ENCODE assay signal across 7 mouse cellular contexts in genomic region chr15:79029519-79030241, GRCm38 (mm10). TPM values are rescaled to one million over a fixed set of nuclear protein-coding genes. Genes with fewer than 3 reads are reported as not detected.
DNase-seq lines count a peak whose midpoint lies in the region; ATAC-seq lines count a peak whose summit lies in the region.

No protein-coding gene starts in this region.

- H3K4me1 ChIP-seq in megakaryocyte, embryonic 14.5 days, result peaks cover 43% of the 10 kb centered on the region
- H3K4me1 ChIP-seq in embryonic facial prominence, embryonic 13.5 days, result peaks cover 51% of the 10 kb centered on the region
- peaks cover 32% of the 10 kb centered on the region for H3K4me1 ChIP-seq in intestine, embryonic 16.5 days (ENCODE audit: control insufficient read depth, insufficient read depth, low read length)
- H3K4me1 ChIP-seq in neural tube, embryonic 12.5 days, result peaks cover 45% of the 10 kb centered on the region

- peak overlapping the region; percentile 99 for H3K27ac ChIP-seq in embryonic facial prominence, embryonic 13.5 days
- H3K27ac ChIP-seq in intestine, embryonic 16.5 days (ENCODE audit: low read length), result peak overlapping the region; percentile 87
- H3K27ac ChIP-seq in neural tube, embryonic 12.5 days, result no peak overlapping the region

- peak overlapping the region; percentile 97 for H3K4me2 ChIP-seq in embryonic facial prominence, embryonic 13.5 days
- peak overlapping the region; percentile 96 for H3K4me2 ChIP-seq in intestine, embryonic 16.5 days (ENCODE audit: low read depth, low read length)
- peak overlapping the region; percentile 99 for H3K4me2 ChIP-seq in neural tube, embryonic 12.5 days (replicated peaks)

- ATAC-seq in megakaryocyte, adult 5-6 weeks (ENCODE audit: poor library complexity, severe bottlenecking), result no peak
- no peak for ATAC-seq in embryonic facial prominence, embryonic 13.5 days (ENCODE audit: insufficient number of reproducible peaks, insufficient read depth, low FRiP score, low TSS enrichment, low read depth)
- no peak for ATAC-seq in intestine, embryonic 16.5 days
- no peak for ATAC-seq in neural tube, embryonic 12.5 days (ENCODE audit: low FRiP score, low read depth)

- no peaks in the 10 kb centered on the region for H3K9me3 ChIP-seq in megakaryocyte, embryonic 14.5 days
- H3K9me3 ChIP-seq in embryonic facial prominence, embryonic 13.5 days, result no peaks in the 10 kb centered on the region
- no peaks in the 10 kb centered on the region for H3K9me3 ChIP-seq in intestine, embryonic 16.5 days (ENCODE audit: control insufficient read depth, low read length)
- no peaks in the 10 kb centered on the region for H3K9me3 ChIP-seq in neural tube, embryonic 12.5 days

- no peak for DNase-seq in frontal cortex, adult 2 months (ENCODE audit: extremely low spot score in 1 of 2, low spot score in 1 of 2)
- no peak for DNase-seq in layer of hippocampus, postnatal 10 days (ENCODE audit: low spot score in 2 of 2)

- peaks cover 54% of the 10 kb centered on the region for H3K27me3 ChIP-seq in megakaryocyte, embryonic 14.5 days (replicated peaks)
- H3K27me3 ChIP-seq in embryonic facial prominence, embryonic 13.5 days, result 0 out of 2 replicates have a peak, but pooled peaks cover 2% of the 10 kb centered on the region
- no peaks in the 10 kb centered on the region for H3K27me3 ChIP-seq in intestine, embryonic 16.5 days (replicated peaks; ENCODE audit: control insufficient read depth, insufficient read depth, low read length)
- no peaks in the 10 kb centered on the region for H3K27me3 ChIP-seq in neural tube, embryonic 12.5 days (replicated peaks)

- H3K9ac ChIP-seq in embryonic facial prominence, embryonic 13.5 days, result peak overlapping the region; percentile 100
- H3K9ac ChIP-seq in intestine, embryonic 16.5 days (ENCODE audit: low read depth, low read length), result peak overlapping the region; percentile 100
- peak overlapping the region; percentile 100 for H3K9ac ChIP-seq in neural tube, embryonic 12.5 days

- WGBS in embryonic facial prominence, embryonic 13.5 days, result 8% methylated on average over 11 of the region's 11 CpGs
- WGBS in intestine, embryonic 16.5 days, result 4% methylated on average over 11 of the region's 11 CpGs
- 9% methylated on average over 11 of the region's 11 CpGs for WGBS in neural tube, embryonic 12.5 days

- peak overlapping the region; percentile 96 for H3K4me3 ChIP-seq in megakaryocyte, embryonic 14.5 days (replicated peaks)
- H3K4me3 ChIP-seq in embryonic facial prominence, embryonic 13.5 days, result peak overlapping the region; percentile 77
- peak overlapping the region; percentile 69 for H3K4me3 ChIP-seq in intestine, embryonic 16.5 days (ENCODE audit: low read length)
- peak overlapping the region; percentile 80 for H3K4me3 ChIP-seq in neural tube, embryonic 12.5 days

- H3K36me3 ChIP-seq in megakaryocyte, embryonic 14.5 days (replicated peaks; ENCODE audit: low read length), result no peaks in the 10 kb centered on the region
- peaks cover 12% of the 10 kb centered on the region; the same call in 1 of the 2 replicates for H3K36me3 ChIP-seq in embryonic facial prominence, embryonic 13.5 days
- H3K36me3 ChIP-seq in intestine, embryonic 16.5 days (ENCODE audit: control insufficient read depth, insufficient read depth, low read length), result no peaks in the 10 kb centered on the region
- peaks cover 2% of the 10 kb centered on the region; the same call in 1 of the 2 replicates for H3K36me3 ChIP-seq in neural tube, embryonic 12.5 days

RNA-seq across cellular contexts. Expression of gene H1f0, which starts 1.4 kb away (rescaled TPM):
- polyA plus RNA-seq in megakaryocyte, embryonic 14.5 days (2012; ENCODE audit: insufficient read depth, low replicate concordance), result 211 and 406 TPM in 2 replicates
- 47.9 and 51.3 TPM in 2 replicates for total RNA-seq in megakaryocyte, adult 5-6 weeks (2015)
- total RNA-seq in megakaryocyte, adult 5-6 weeks (2017), result 87.2 and 90.0 TPM in 2 replicates
- 533 and 546 TPM in 2 replicates for polyA plus RNA-seq in embryonic facial prominence, embryonic 13.5 days (2015; fragmentation: Nextera tagmentation; extraction: Ambion mirVana)
- polyA plus RNA-seq in intestine, embryonic 16.5 days (2015; fragmentation: Nextera tagmentation; extraction: Ambion mirVana), result 438 and 456 TPM in 2 replicates
- 487 and 528 TPM in 2 replicates for polyA plus RNA-seq in neural tube, embryonic 12.5 days (2016; fragmentation: Nextera tagmentation; extraction: Ambion mirVana)
- 109 and 112 TPM in 2 replicates for polyA plus RNA-seq in frontal cortex, adult 2 months (2012; rRNA removed)
- total RNA-seq in layer of hippocampus, postnatal 10 days (2021), result 10 to 100 TPM; 80.6 to 80.7 TPM

RNA-seq across cellular contexts. Expression of gene Galr3, which starts 12.0 kb away (rescaled TPM):
- 10.8 and 18.1 TPM in 2 replicates for polyA plus RNA-seq in megakaryocyte, embryonic 14.5 days (2012; ENCODE audit: insufficient read depth, low replicate concordance)
- total RNA-seq in megakaryocyte, adult 5-6 weeks (2015), result not detected in 2 replicates
- not detected in 2 replicates for total RNA-seq in megakaryocyte, adult 5-6 weeks (2017)
- polyA plus RNA-seq in embryonic facial prominence, embryonic 13.5 days (2015; fragmentation: Nextera tagmentation; extraction: Ambion mirVana), result not detected in 2 replicates
- 1.8 and 2.3 TPM in 2 replicates for polyA plus RNA-seq in intestine, embryonic 16.5 days (2015; fragmentation: Nextera tagmentation; extraction: Ambion mirVana)
- polyA plus RNA-seq in neural tube, embryonic 12.5 days (2016; fragmentation: Nextera tagmentation; extraction: Ambion mirVana), result not detected in 2 replicates
- polyA plus RNA-seq in frontal cortex, adult 2 months (2012; rRNA removed), result 0.19 and 0.38 TPM in 2 replicates
- total RNA-seq in layer of hippocampus, postnatal 10 days (2021), result under 1 TPM; 0.33 to 0.48 TPM

RNA-seq across cellular contexts. Expression of gene Ankrd54, which starts 33.0 kb away (rescaled TPM):
- polyA plus RNA-seq in megakaryocyte, embryonic 14.5 days (2012; ENCODE audit: insufficient read depth, low replicate concordance), result 32.5 and 90.9 TPM in 2 replicates
- total RNA-seq in megakaryocyte, adult 5-6 weeks (2015), result 13.5 and 14.3 TPM in 2 replicates
- total RNA-seq in megakaryocyte, adult 5-6 weeks (2017), result 10.3 and 11.2 TPM in 2 replicates
- polyA plus RNA-seq in embryonic facial prominence, embryonic 13.5 days (2015; fragmentation: Nextera tagmentation; extraction: Ambion mirVana), result 54.1 and 57.7 TPM in 2 replicates
- polyA plus RNA-seq in intestine, embryonic 16.5 days (2015; fragmentation: Nextera tagmentation; extraction: Ambion mirVana), result 56.4 and 57.5 TPM in 2 replicates
- polyA plus RNA-seq in neural tube, embryonic 12.5 days (2016; fragmentation: Nextera tagmentation; extraction: Ambion mirVana), result 62.5 and 64.2 TPM in 2 replicates
- polyA plus RNA-seq in frontal cortex, adult 2 months (2012; rRNA removed), result 31.0 and 32.3 TPM in 2 replicates
- 10 to 100 TPM; 19.5 to 22.2 TPM for total RNA-seq in layer of hippocampus, postnatal 10 days (2021)

RNA-seq across cellular contexts. Expression of gene Eif3l, which starts 45.3 kb away (rescaled TPM):
- 9.1 and 10.8 TPM in 2 replicates for polyA plus RNA-seq in megakaryocyte, embryonic 14.5 days (2012; ENCODE audit: insufficient read depth, low replicate concordance)
- total RNA-seq in megakaryocyte, adult 5-6 weeks (2015), result 110 and 116 TPM in 2 replicates
- total RNA-seq in megakaryocyte, adult 5-6 weeks (2017), result 153 and 155 TPM in 2 replicates
- 232 and 244 TPM in 2 replicates for polyA plus RNA-seq in embryonic facial prominence, embryonic 13.5 days (2015; fragmentation: Nextera tagmentation; extraction: Ambion mirVana)
- 221 and 238 TPM in 2 replicates for polyA plus RNA-seq in intestine, embryonic 16.5 days (2015; fragmentation: Nextera tagmentation; extraction: Ambion mirVana)
- polyA plus RNA-seq in neural tube, embryonic 12.5 days (2016; fragmentation: Nextera tagmentation; extraction: Ambion mirVana), result 197 and 205 TPM in 2 replicates
- polyA plus RNA-seq in frontal cortex, adult 2 months (2012; rRNA removed), result 80.9 and 90.8 TPM in 2 replicates
- total RNA-seq in layer of hippocampus, postnatal 10 days (2021), result 100 to 1,000 TPM in 1 of 2 experiments, 10 to 100 TPM in 1; 94.6 to 102 TPM
